Mouse (Mus musculus): ENCODE measurements around the gene Ackr4.

- TF ChIP-seq CTCF (IDR thresholded peaks at IDR 0.05; ENCODE audit: low read depth) (peak; percentile 82), EP300 (IDR thresholded peaks at IDR 0.05; ENCODE audit: low read depth) (no peak)
These were observed 47.4 kb downstream of the Ackr4 start for GRCm38 (mm10) chr9:104079379-104079778.
